Mouse (Mus musculus) MN1 (cell line): Measurements from ENCODE around the gene Troap.

Source experiments
- DNase-seq: peaks from one replicate; pipeline ENCODE4 v3.0.0-alpha.2; 2016; ENCODE audit warnings: low spot score

The Troap gene

GRCm38 (mm10) chr15:99074019-99074599, at the start of gene Troap:
Gene Troap (plus strand): TSS chr15:99074575.
- DNase-seq = peak; percentile 50

- peak; percentile 94 for DNase-seq
These were observed 49.6 kb upstream of the Troap start for GRCm38 (mm10) chr15:99024668-99025314.

GRCm38 (mm10) chr15:99025414-99025813, 49.0 kb upstream of the Troap start:
- DNase-seq = no peak

GRCm38 (mm10) chr15:99026259-99026658, 48.1 kb upstream of the Troap start:
- peak; percentile 72 for DNase-seq

GRCm38 (mm10) chr15:99027116-99027515, 47.3 kb upstream of the Troap start:
- DNase-seq = peak; percentile 38

GRCm38 (mm10) chr15:99028874-99029458, 45.4 kb upstream of the Troap start:
- peak; percentile 49 for DNase-seq

- peak; percentile 98 for DNase-seq
These were observed 44.5 kb upstream of the Troap start, which contains the start of gene Tuba1c for GRCm38 (mm10) chr15:99029619-99030584. Gene Tuba1c (plus strand): TSS chr15:99029891.

- peak; percentile 84 for DNase-seq
These were observed 43.6 kb upstream of the Troap start for GRCm38 (mm10) chr15:99030585-99031387.

- DNase-seq = peak; percentile 32
These were observed 43.0 kb upstream of the Troap start for GRCm38 (mm10) chr15:99031388-99031675.

- no peak for DNase-seq
These were observed 42.2 kb upstream of the Troap start for GRCm38 (mm10) chr15:99032041-99032725.

- no peak for DNase-seq
These were observed 41.6 kb upstream of the Troap start for GRCm38 (mm10) chr15:99032726-99033250.

GRCm38 (mm10) chr15:99033498-99034270, 40.7 kb upstream of the Troap start:
- DNase-seq = no peak

- no peak for DNase-seq
These were observed 38.9 kb upstream of the Troap start for GRCm38 (mm10) chr15:99035431-99035830.

GRCm38 (mm10) chr15:99036249-99036905, 38.0 kb upstream of the Troap start:
- DNase-seq = no peak

GRCm38 (mm10) chr15:99038025-99038424, 36.4 kb upstream of the Troap start:
- DNase-seq = no peak

GRCm38 (mm10) chr15:99038797-99039196, 35.6 kb upstream of the Troap start:
- DNase-seq = no peak

GRCm38 (mm10) chr15:99039306-99039705, 35.1 kb upstream of the Troap start:
- no peak for DNase-seq

GRCm38 (mm10) chr15:99039996-99040919, 34.1 kb upstream of the Troap start:
- DNase-seq = no peak
